Mouse (Mus musculus) thymus, adult 2 months (tissue): ENCODE results near the gene Dnah8.

ENCODE experiments used
- CTCF ChIP-seq: fragments of 200-500 bp; IDR thresholded peaks from 2 replicates; pipeline ENCODE4 v1.5.1; 2012; ENCODE audit warnings: mild to moderate bottlenecking, control low read depth, low read length, moderate library complexity, borderline replicate concordance; ENCODE audit not compliant: control insufficient read depth, poor library complexity, insufficient read depth; ENCODE audit errors: extremely low read depth
- POLR2A ChIP-seq: fragments of 200-500 bp; IDR thresholded peaks from 2 replicates; pipeline ENCODE4 v1.6.1; 2012; ENCODE audit warnings: mild to moderate bottlenecking, low read length, control low read depth, moderate library complexity; ENCODE audit not compliant: control insufficient read depth, poor library complexity, insufficient read depth; ENCODE audit errors: extremely low read depth

DNA sequence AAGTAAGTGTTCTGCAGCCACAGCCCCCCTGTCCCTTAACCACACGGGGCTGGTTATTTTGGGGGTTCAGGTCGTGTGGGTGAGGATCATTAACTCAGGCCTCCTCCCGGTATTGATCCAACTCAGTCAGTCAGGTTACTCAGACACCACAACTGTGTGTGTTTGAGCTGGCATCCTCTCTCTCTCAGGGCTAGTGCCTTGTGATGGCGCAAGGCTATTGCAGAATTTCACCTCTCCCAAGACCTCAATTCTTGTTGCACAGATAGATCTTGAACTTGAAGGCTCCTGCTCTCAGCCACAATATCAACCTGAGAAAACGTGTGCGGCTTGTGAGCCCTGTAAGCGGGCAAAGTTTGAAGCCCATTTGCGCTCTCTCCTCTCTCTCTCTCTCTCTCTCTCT, 38.0 kb downstream of the Dnah8 start:
- TF ChIP-seq POLR2A (no peak), CTCF (no peak)
